ENCODE assay signal across 10 mouse cellular contexts in genomic region chr3:135328560-135328959, GRCm38 (mm10). TPM values are rescaled to one million over a fixed set of nuclear protein-coding genes. Genes with fewer than 3 reads are reported as not detected.
DNase-seq lines count a peak whose midpoint lies in the region; ATAC-seq and TF ChIP-seq lines count a peak whose summit lies in the region.
"Had no signal": no experiment of that assay in that cellular context is flagged by ENCODE, and none has a peak within 500 bp of the region (broad histone marks: within the 10 kb centered on the region; RNA-seq: fewer than 3 reads in every experiment).

No protein-coding gene starts in this region.

- WGBS in heart, adult 2 months = 53% methylated on average over 3 of the region's 3 CpGs
- 37% methylated on average over 3 of the region's 3 CpGs for WGBS in heart, embryonic 11.5 days (ENCODE audit: insufficient replicate concordance)
- WGBS in thymus, adult 2 months = 52% methylated on average over 3 of the region's 3 CpGs

- H3K9ac ChIP-seq in heart, adult 2 months (ENCODE audit: low read depth, low read length) = no peak overlapping the region
- no peak overlapping the region for H3K9ac ChIP-seq in heart, embryonic 11.5 days (ENCODE audit: low read depth, low read length)
- H3K9ac ChIP-seq: embryonic facial prominence, embryonic 12.5 days; limb, embryonic 15.5 days had no signal

- H3K27me3 ChIP-seq in heart, adult 2 months (ENCODE audit: control insufficient read depth, insufficient read depth, low read length) = no peaks in the 10 kb centered on the region
- H3K27me3 ChIP-seq in heart, embryonic 11.5 days (ENCODE audit: control insufficient read depth, insufficient read depth, low read length) = no peaks in the 10 kb centered on the region
- H3K27me3 ChIP-seq in thymus, adult 2 months (ENCODE audit: control insufficient read depth, insufficient read depth, low read length) = no peaks in the 10 kb centered on the region
- H3K27me3 ChIP-seq: embryonic facial prominence, embryonic 12.5 days; limb, embryonic 15.5 days had no signal

- no peak overlapping the region for H3K4me2 ChIP-seq in heart, embryonic 11.5 days
- H3K4me2 ChIP-seq: embryonic facial prominence, embryonic 12.5 days; limb, embryonic 15.5 days had no signal

- H3K4me1 ChIP-seq in heart, adult 2 months (ENCODE audit: control insufficient read depth, insufficient read depth, low read length) = no peaks in the 10 kb centered on the region
- no peaks in the 10 kb centered on the region for H3K4me1 ChIP-seq in heart, embryonic 11.5 days (ENCODE audit: control insufficient read depth, insufficient read depth, low read length)
- no peaks in the 10 kb centered on the region for H3K4me1 ChIP-seq in thymus, adult 2 months (replicated peaks; ENCODE audit: control insufficient read depth, insufficient read depth, low read length)
- H3K4me1 ChIP-seq: embryonic facial prominence, embryonic 12.5 days; limb, embryonic 15.5 days had no signal

- no peaks in the 10 kb centered on the region for H3K9me3 ChIP-seq in heart, embryonic 11.5 days (replicated peaks; ENCODE audit: control insufficient read depth, low read length)
- H3K9me3 ChIP-seq: embryonic facial prominence, embryonic 12.5 days; limb, embryonic 15.5 days had no signal

- no peak for TF ChIP-seq EP300 in heart, adult 2 months (IDR thresholded peaks at IDR 0.05; ENCODE audit: insufficient read depth, low read depth, low read length)

- H3K4me3 ChIP-seq in heart, adult 2 months = no peak overlapping the region
- H3K4me3 ChIP-seq in heart, embryonic 11.5 days (ENCODE audit: low read depth, low read length) = no peak overlapping the region
- no peak overlapping the region for H3K4me3 ChIP-seq in thymus, adult 2 months (ENCODE audit: control insufficient read depth, insufficient read depth, low read length)
- H3K4me3 ChIP-seq: embryonic facial prominence, embryonic 12.5 days; limb, embryonic 15.5 days had no signal

- no peak for TF ChIP-seq POLR2A in heart, adult 2 months (IDR thresholded peaks at IDR 0.05; ENCODE audit: insufficient read depth, low read depth, low read length)
- TF ChIP-seq POLR2A in thymus, adult 2 months (IDR thresholded peaks at IDR 0.05; ENCODE audit: control insufficient read depth, extremely low read depth, insufficient read depth, low read length, poor library complexity) = no peak

- DNase-seq in heart, adult 2 months = peak; percentile 10 to 31
- peak; percentile 12 for DNase-seq in urinary bladder, postnatal 25 days (ENCODE audit: low spot score)
- no peak for DNase-seq in urinary bladder, postnatal 10 days (ENCODE audit: low spot score)
- peak; percentile 72 to 77 for DNase-seq in cerebellum, postnatal 10 days
- DNase-seq in kidney, adult 8-10 months = peak; percentile 52 to 85
- peak; percentile 83 for DNase-seq in thymus, adult 2 months

- ATAC-seq in heart, embryonic 11.5 days (replicated peaks; ENCODE audit: insufficient number of reproducible peaks, low FRiP score, low TSS enrichment) = no peak
- ATAC-seq in megakaryocyte, adult 5-6 weeks (ENCODE audit: poor library complexity, severe bottlenecking) = peak; percentile 81

- intact Hi-C loops in heart, adult 2 months (cut with DNase I) = no loop called here

- H3K27ac ChIP-seq in heart, adult 2 months = no peak overlapping the region
- H3K27ac ChIP-seq in heart, embryonic 11.5 days (ENCODE audit: low read depth, low read length) = no peak overlapping the region
- H3K27ac ChIP-seq in thymus, adult 2 months (ENCODE audit: control insufficient read depth, insufficient read depth, low read length) = no peak overlapping the region
- H3K27ac ChIP-seq: embryonic facial prominence, embryonic 12.5 days; limb, embryonic 15.5 days had no signal

- TF ChIP-seq CTCF in heart, adult 2 months (IDR thresholded peaks at IDR 0.05) = peak; percentile 64
- TF ChIP-seq CTCF in thymus, adult 2 months (IDR thresholded peaks at IDR 0.05; ENCODE audit: borderline replicate concordance, control insufficient read depth, extremely low read depth, insufficient read depth, low read length, poor library complexity) = no peak

- no peaks in the 10 kb centered on the region for H3K36me3 ChIP-seq in heart, adult 2 months (ENCODE audit: control insufficient read depth, insufficient read depth, low read length)
- H3K36me3 ChIP-seq in heart, embryonic 11.5 days (ENCODE audit: control insufficient read depth, insufficient read depth, low read length) = no peaks in the 10 kb centered on the region
- H3K36me3 ChIP-seq in thymus, adult 2 months (ENCODE audit: control insufficient read depth, insufficient read depth, low read length) = no peaks in the 10 kb centered on the region
- H3K36me3 ChIP-seq: embryonic facial prominence, embryonic 12.5 days; limb, embryonic 15.5 days had no signal

- H3K79me2 ChIP-seq in heart, adult 2 months (replicated peaks; ENCODE audit: control insufficient read depth, insufficient read depth, low read length) = no peaks in the 10 kb centered on the region

RNA-seq across cellular contexts. Expression of gene Slc9b1, which starts 19.3 kb away (rescaled TPM):
- under 1 TPM in 1 of 2 experiments, not detected in 1; 0.29 TPM for total RNA-seq in heart, adult 2 months (2021)
- polyA plus RNA-seq in heart, adult 2 months (2012; rRNA removed) = 0.04 TPM in 1 of 2 replicates, not detected in the other
- polyA plus RNA-seq in heart, embryonic 11.5 days (2014; fragmentation: Nextera tagmentation; extraction: Ambion mirVana) = 0.17 TPM in 1 of 2 replicates, not detected in the other
- total RNA-seq in megakaryocyte, adult 5-6 weeks (2015) = not detected in 2 replicates
- total RNA-seq in megakaryocyte, adult 5-6 weeks (2017) = not detected in 2 replicates
- polyA plus RNA-seq in thymus, adult 2 months (2012; rRNA removed) = not detected in 2 replicates
- polyA plus RNA-seq: limb, embryonic 15.5 days had no signal

RNA-seq across cellular contexts. Expression of gene Slc9b2, which starts 21.1 kb away (rescaled TPM):
- total RNA-seq in heart, adult 2 months (2021) = under 1 TPM; 0.20 to 0.44 TPM
- 0.10 and 0.15 TPM in 2 replicates for polyA plus RNA-seq in heart, adult 2 months (2012; rRNA removed)
- polyA plus RNA-seq in heart, embryonic 11.5 days (2014; fragmentation: Nextera tagmentation; extraction: Ambion mirVana) = 1.0 and 1.1 TPM in 2 replicates
- total RNA-seq in megakaryocyte, adult 5-6 weeks (2015) = not detected in 2 replicates
- total RNA-seq in megakaryocyte, adult 5-6 weeks (2017) = not detected in 2 replicates
- polyA plus RNA-seq in thymus, adult 2 months (2012; rRNA removed) = 0.71 and 0.73 TPM in 2 replicates

RNA-seq across cellular contexts. Expression of gene Bdh2, which starts 47.5 kb away (rescaled TPM):
- total RNA-seq in heart, adult 2 months (2021) = 1 to 10 TPM; 3.3 to 4.8 TPM
- 0.91 and 1.6 TPM in 2 replicates for polyA plus RNA-seq in heart, adult 2 months (2012; rRNA removed)
- 3.7 and 3.8 TPM in 2 replicates for polyA plus RNA-seq in heart, embryonic 11.5 days (2014; fragmentation: Nextera tagmentation; extraction: Ambion mirVana)
- total RNA-seq in megakaryocyte, adult 5-6 weeks (2015) = not detected in 2 replicates
- not detected in 2 replicates for total RNA-seq in megakaryocyte, adult 5-6 weeks (2017)
- 0.37 and 0.40 TPM in 2 replicates for polyA plus RNA-seq in thymus, adult 2 months (2012; rRNA removed)
